Mouse (Mus musculus) right cerebral cortex, postnatal 4 days (tissue): Measurements from ENCODE around the gene Sh2d3c.

Experiments
- DNase-seq: peaks from one replicate; pipeline ENCODE4 v3.0.0-alpha.2; 2022

The Sh2d3c gene

DNA sequence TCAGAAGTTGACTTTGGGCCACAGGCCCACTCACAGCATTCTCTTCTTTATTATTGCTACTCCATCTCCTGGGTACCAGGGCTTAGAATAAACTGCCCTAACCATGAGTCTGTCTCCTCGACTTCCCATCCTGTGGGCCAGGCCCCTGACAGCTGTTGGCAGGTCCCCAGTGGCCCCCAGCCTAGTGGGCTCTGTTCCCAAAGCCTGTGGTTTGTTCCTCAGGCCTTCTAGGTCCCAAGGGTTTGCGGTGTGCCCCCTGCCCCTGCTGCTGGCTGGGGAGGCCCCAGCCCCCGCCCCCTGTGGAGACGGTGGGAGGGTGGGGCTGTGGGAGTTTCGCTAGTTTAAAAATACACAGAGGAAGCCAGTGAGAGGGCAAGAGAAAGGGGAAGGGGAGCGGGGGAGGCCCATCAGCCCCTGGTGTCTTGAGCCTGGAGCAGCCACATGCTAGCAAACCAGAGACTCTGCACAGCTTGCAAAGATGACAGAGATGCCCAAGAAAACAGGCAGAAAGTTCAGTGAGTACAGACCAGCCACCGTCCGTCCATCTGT is at the start of gene Sh2d3c:
Sh2d3c (plus strand) TSS at position 375 of the 549 bp plus-strand sequence.
- DNase-seq = no peak

DNA sequence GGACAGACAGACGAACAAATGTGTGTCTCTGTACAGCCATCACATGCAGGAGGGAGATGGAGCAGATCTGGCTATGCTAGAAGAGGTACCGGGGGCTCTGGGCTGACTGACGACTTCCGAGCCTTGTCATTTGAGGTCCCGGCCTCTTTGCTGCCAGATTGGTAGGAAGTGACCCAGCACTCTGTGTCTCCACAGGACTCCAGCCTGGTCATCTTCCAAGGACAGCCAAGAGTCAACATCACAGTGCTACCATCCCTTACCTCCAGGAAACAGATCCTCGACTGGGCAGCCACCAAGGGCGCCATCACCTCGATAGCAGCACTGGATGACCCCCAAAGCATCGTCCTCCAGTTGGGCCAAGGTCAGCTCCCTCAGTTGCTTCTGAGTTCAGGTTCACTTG is 49.7 kb upstream of the Sh2d3c start:
- DNase-seq = no peak

DNA sequence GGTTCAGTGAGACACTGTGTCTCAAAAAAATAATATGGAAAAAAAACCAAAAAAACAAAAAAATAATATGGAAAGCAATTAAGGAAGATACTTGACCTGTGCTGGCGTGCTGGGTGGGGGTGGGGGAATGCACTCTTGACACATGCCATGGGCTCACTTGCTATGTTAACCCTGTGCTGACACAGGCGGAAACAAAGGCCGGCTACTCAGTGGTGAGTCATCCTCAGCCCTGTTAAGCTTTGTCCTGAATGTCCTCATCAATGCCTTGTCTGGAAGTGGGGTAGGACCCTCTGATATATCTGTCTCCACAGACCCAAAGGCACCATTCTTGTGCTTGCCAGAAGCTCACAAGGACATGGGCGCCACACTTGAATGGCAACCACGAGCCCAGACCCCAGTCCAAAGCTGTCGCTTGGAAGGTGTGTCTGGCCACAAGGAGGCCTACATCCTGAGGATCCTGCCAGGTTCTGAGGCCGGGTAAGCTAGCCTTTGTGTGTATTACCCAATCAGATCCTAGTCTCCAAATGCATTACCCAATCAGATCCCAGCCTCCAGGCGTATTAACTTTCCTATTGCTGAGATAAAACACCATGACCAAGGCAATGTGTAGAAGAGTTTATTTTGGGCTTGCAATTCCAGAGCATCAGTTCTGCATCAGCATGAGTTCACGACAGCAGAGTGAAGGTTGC is 48.8 kb upstream of the Sh2d3c start:
- DNase-seq = no peak

DNA sequence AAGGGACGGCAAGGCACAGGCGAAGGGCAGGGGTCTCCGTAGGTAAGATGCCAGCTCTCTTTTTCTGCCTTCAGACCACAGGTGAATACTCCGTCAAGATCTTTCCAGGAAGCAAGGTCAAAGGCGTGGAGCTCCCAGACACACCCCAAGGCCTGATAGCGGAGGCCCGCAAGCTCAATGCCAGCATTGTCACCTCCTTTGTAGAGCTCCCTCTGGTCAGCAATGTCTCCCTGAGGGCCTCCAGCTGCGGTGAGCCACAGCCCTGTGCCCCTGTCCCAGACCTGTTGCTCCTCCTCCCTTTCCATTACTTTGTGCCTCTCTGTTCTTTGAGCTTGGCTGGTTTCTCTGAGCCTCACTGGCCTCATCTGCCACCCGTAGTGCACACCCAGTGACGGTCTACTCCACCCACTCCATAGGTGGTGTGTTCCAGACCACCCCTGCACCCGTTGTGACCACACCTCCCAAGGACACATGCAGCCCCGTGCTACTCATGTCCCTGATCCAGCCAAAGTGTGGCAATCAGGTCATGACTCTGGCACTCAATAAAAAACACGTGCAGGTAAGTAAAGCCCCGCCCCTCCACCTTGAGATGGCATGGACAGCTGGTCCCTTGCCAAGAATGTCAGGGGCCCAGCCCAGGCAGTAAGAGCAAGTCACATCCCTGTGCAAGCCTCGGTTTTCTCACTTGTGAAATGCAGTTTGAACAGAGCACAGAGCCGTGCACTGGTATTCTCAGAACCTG is 47.5 kb upstream of the Sh2d3c start:
- no peak for DNase-seq

DNA sequence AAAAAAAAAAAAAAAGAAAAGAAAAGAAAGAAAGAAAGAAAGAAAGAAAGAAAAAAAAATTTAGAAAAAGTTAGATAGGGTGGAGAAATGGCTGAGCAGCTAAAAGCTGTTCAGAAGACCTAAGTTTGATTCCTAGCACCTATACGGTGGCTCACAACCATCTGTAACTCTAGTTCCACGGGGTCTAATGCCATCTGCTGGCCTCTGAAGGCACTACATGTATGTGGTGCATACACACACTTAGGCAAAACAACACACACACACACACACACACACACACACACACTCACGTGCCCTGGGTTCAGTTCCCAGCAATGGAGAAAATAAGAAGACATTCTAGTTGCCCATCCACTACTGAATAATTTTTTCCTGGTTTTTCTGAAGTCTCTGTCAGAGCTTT is 44.0 kb upstream of the Sh2d3c start:
- DNase-seq = no peak

DNA sequence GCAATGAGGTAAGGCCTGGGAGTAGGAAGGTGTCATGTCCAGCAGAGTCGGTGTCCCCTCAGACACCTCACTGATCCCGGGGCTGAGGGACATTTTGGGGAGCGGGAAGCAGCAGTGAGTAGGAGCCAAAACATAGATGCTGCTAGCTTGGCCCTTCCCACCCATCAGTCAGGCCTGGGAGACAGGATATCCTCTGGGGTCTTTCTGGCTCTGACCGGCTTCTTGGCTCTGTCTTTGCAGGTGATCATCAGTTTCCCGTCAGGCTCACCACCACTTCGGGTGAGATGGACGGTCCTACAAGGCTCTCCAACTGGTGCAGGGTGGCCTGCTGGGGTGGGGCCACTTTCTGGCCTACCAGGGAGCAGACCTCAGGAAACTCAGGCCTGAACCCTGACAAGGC is 43.2 kb upstream of the Sh2d3c start:
- DNase-seq = no peak

DNA sequence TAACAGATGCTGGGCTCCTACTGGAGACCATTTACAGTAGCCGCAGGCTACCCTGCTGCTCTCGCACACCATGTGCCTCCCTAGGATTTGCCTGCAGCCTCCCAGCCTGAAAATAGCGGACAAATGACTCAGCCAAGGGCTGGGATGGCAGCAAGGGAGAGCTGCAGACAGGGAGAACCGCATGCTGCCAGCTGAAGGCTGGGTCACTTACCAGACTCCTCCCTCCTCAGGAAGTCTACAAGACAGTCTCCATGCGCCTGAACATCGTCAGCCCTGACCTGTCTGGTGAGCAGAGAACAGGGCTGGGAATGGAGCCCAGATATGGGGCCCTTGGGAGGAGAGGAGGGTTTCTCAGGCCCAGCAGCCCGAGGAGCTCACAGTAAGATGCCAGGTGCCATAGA is 40.8 kb upstream of the Sh2d3c start:
- DNase-seq = no peak

DNA sequence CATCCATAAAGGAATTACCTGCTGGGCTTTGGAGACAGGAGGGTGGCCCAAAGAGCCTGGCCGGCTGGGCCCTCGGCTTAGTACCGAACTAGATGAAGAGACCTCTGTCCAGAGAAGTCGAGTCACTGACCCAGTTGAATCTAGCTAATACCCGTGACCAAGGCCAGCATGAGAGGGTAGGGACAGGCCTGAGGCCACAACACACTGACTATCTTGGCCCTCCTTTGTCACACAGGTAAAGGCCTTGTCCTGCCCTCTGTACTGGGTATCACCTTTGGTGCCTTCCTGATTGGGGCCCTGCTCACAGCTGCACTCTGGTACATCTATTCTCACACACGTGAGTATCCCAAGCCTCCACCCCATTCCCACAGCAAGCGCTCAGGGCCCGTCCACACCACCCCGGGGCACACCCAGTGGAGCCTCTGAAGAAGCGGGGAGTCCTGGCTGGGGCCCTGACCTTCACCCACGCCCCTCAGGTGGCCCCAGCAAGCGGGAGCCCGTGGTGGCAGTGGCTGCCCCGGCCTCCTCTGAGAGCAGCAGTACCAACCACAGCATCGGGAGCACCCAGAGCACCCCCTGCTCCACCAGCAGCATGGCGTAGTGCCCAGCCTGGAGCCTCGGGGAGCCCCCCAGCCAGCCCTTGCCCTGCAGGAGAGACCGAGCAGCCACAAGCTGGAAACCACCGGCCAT is 39.7 kb upstream of the Sh2d3c start:
- no peak for DNase-seq

DNA sequence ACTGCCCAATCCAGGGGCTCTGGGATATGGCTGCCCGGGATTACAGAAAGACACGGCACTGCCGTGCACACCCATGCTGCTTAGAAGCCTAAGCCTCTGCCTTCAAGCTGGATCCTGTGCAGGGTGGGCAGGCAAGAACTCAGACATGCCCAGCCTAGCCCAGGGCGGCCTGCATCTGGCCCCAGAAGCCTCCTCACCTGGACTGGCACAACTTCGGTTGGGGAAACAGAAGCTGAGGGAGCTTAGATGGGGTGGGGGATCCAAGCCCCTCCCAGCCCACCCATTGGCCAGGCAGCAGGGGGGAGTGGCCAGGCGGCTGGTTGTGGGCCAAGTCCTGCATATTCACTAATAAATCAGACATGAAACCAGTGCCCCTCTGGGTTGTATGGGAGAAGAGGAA is 39.1 kb upstream of the Sh2d3c start:
- no peak for DNase-seq

DNA sequence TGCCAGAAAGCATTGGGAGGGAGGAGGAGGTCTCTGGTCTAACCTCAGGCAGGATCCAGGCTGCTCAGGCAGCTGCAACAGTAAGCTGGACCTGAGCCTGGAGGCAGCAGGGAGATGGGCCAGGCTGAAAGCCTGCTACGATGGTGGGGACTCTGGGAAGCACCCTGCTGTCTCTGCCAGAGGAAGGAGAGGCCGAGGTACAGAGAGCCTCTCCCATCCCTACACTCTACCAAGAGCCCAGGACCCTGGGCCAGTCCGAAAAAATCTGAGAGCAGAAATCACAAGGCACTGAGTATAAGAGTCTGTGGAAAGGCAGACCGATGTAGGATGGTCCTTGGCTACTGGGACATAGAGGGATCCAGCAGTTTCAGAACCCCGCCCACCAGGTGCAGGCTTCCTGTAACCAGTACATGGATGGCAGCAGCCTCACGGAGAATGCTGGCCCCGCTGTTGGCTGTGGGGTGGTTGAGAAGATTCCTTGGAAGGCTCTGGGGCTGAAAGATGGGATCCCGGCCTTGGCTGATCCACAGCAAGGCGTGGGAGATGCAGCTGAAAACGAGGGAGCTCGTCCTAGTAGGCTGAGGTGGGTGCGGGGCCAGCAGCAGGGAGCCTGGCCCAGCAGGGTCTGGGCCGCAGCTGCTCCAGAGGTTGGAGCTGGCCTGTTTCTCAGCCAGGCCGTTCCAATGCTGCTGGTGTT is 38.0 kb upstream of the Sh2d3c start:
- no peak for DNase-seq

DNA sequence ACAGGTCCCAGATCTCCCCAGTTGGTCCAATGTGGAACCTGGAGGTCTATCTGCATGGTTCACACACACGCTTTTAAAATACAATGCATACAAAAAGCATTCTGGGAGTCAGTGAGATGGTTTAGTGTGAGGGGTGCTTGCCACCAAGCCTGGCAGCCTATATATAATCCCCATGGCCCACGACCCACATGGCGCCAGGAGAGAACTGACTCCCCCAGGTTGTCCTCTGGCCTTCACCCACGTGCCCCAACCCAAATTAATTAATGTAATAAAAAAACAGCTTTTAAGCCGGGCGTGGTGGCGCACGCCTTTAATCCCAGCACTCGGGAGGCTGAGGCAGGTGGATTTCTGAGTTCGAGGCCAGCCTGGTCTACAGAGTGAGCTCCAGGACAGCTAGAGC is 37.2 kb upstream of the Sh2d3c start:
- no peak for DNase-seq

DNA sequence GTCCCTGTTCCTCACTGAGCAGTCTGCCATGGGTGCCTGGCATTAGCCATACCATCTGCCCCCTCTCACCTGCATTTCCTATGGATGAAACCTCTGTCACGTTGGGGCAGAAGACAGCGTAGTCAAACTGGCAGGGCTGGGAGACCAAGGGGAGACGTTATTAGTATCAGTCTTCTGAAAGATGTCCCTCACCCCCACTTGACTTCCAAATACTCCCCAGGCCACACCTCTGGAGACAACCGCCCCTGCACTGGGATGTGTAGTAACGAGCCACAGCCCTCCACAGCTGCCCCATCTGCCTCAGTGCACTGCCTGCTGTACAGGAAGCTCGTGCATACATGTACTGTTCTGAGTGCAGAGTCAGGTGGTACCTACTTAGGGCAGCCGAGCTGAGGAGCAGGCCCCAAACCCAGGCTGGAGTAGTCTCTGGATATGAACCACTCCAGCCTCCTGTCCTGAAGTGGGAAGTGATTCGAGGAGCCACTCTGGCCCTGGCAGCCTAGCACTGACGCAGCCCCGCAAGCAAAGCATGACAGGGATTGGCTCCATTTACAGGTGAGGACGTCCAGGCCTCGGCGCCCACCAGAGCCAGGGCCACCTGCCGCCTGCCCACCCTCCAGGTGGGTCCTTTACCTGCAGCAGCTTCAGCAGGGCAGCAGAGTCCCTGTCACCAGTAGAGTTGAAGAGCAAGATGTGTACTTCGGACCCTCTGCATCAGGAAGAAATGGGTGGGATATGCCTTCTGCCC is 36.0 kb upstream of the Sh2d3c start:
- DNase-seq = no peak

DNA sequence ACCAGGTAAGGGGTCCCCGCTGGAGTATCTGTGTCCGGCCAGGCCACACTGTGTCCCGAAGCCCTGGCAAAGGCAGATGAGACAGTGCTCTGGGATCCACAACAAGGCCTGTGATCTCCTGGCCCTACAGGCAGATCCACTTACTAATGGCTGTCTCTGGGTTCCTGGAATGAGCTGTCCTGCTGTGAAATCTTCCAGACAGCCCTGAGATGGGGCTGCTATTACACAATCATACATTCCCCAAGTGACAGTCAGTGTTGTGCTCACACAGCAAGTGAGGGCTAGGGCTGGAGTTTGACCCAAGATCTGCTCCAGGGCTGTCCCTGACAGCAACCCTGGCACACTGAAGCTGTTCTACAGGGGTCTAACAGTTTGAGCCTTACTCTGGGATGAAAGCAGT is 35.0 kb upstream of the Sh2d3c start:
- DNase-seq = no peak

DNA sequence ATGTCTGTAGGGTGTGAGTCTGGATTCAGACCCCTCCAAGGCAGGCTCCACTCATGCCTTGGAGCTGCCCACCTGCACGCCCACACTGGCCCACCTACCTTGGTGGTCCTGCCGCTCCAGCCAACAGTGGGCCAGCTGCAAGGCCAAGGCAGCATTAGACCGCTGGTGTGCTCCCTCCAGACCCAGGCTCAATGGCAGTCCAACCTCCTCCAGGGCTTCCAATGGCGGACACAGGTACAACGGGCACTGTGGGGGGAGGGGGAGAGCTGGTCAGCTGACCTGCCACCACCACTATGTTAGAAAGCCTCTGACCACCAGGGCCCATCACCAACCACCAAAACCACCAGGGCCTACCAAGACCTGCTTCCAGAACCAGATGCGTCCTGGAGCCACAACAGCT is 34.2 kb upstream of the Sh2d3c start:
- DNase-seq = no peak

DNA sequence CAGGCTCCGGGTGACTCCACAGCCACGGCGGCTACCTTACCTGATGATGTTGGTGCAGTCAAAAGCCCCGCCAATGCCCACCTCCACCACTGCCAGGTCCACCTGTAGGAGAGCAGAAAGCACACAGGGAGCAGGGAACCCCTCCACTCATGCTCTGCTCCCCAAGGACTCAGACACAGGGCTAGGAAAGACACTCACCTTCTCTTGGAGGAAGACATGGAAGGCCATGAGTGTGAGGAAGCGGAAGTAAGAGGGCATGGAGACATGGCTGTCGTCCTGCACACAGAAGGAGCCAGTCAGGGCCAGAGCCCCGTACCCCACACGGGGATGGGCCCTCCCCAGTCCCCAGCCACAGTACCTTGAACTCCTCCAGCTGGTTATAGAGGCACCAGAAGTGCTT is 33.3 kb upstream of the Sh2d3c start:
- DNase-seq = no peak

DNA sequence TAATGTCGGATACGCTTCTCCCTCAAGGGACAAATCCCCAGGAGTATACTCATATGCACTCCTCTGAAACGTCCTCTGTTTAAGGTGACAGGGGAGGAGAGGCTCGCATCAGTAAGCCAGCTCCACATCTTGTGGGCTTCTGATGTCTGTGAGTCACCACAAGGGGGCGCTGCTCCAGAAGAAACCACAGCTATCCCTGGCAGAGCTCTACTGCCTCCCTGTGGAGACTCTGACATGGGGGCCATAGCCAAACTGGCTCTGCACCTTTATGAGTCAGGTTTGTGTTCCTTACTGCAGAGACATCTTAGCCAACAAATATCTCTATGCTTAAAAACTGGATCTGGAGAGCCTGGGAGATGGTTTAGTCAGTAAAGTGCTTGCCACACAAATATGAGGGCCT is 31.4 kb upstream of the Sh2d3c start:
- peak; percentile 96 for DNase-seq

DNA sequence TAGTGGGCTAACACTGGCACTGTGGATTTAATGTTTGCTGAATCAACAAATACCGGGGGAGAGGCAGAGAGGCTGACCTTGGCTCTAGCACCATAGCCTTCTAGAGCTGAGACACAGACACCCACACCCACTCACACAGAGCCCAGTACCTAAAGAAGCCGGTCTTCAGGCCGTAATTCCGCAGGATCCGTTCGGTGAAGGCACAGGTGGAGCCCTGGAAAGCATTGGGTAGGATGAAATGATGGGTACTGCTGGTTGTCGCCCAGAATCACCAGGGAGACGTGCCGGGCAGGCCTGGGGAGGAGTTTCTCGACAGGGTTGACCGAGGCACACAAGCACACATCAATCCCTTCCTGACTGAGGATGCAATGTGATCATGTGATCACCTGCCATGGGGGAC is 29.8 kb upstream of the Sh2d3c start:
- no peak for DNase-seq

DNA sequence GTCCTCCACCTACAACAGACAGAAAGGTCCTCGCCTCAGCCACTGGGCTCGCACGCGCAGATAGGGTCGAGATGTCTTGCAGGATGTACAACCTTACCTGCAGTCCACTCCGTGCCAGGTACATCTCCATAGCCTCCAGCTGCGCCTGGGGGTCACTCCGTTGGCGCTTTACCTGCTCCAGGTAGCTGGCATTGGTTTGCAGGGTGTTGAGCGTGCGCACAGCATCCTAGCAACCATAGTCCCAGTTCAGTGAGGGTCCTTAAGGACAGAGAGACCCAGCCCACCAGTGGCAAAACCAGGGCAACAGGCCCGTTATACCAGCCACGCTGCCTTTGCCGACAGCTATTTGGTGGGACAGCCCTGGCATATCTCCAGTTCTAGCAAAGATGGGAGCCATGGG is 28.4 kb upstream of the Sh2d3c start:
- DNase-seq = no peak

DNA sequence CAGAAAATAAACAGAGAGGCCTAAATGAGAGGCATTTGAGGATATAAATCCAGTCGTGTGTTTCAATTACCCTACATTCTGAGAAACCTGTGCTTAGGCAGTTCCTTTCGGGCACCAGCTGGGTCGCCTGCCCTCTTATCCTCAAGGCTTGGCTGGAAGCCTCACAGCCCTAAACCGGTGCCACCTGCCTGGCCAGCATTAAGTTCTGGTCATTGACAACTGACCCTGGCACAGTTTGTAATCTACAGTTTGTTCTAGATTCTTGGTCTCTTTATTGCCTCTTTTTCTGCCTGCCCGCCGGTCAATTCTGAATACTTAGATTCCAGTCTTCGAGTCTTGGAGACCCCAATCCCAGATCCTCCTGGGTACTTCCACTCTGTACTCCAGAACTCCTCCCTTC is 27.6 kb upstream of the Sh2d3c start:
- DNase-seq = no peak

DNA sequence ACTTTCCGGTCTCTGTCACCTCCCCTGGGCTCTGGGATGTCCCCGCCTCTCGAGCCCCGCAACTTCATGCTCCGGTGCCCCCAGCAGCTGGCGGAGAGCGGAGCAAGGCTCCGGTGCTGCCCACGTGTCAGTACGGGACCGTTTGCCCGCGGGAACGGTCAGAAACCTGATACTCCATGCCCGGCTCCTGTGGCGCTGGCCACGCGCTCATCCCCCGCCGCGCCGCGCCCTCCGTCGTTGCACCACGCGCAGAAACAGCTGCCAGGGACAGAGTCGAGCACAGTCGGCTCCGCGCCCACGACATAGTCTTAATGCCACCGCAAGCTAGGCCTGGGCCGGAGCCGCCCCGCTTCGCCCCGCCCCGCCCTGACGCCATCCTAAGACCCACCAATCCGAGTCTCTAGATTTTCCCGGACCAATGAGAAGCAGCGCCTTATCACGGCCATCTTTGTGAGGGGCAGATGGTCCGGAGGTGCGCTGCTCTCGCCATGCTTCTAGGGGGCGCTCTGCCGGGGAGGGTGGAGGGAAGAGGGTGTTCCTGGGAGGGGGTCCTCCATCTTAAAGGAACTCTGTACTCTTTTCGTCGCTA is 26.9 kb upstream of the Sh2d3c start:
- DNase-seq = peak; percentile 97

DNA sequence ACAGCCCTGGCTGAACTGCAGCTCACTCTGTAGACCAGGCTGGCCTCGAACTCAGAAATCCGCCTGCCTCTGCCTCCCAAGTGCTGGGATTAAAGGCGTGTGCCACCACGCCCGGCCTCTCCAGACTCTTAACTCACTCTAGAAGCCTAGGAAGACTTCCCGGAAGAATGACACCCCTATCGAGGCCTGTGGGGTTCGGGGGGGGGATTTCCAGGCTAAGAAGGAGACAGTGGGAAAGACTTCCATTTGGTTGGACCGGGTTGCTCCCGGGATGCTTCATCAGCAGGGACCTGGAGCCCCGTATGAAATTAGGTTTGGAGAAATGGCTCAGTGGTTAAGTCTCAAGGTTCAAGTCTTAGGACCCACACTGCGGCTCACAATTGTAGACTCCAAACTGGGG is 26.2 kb upstream of the Sh2d3c start:
- no peak for DNase-seq

DNA sequence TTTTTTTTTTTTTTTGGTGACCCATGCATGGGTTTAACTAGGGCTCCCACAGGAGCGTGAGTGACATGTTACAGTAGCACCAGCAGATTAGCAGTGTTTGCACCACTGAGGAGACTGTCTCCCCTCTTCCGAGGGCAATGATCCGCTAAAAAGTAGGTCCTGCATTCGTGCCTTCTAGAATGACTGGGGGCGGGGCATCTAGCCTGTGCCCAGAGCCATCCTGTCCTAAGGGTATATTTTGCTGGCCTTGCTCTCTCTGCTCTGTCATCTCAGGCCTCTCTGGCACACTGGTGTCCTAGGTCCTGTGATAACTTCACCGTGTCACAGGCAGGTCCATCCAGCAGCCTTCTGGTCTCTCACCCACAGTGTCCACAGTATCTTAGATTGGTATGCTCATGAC is 21.2 kb upstream of the Sh2d3c start:
- DNase-seq = no peak
